Mouse (Mus musculus) left cerebral cortex, postnatal 25 days (tissue): Measurements from ENCODE around the gene Sema5a. TPM values are rescaled to one million over a fixed set of nuclear protein-coding genes. Genes with fewer than 3 reads are reported as not detected.
A peak's percentile ranks its signal among the peaks of the same experiment; 100 is the strongest.

Source experiments
- DNase-seq, 2 experiments: peaks; one replicate each; pipeline ENCODE4 v3.0.0; 2022; ENCODE audit warnings: low spot score in 2 of 2, mixed read lengths in 1 of 2
- intact Hi-C: fragments of 180-260 bp; cut with DNase I; formaldehyde crosslinking; loops from one replicate; pipeline ENCODE4 v1.15.1; 2025
- total RNA-seq, 2 experiments: library from RNA; stranded (reverse); gene quantifications; 2 replicates each; pipeline ENCODE4 v1.2.3; 2021

Gene Sema5a
- total RNA-seq, 2 experiments from 2014 or later: 22.7 to 28.7 TPM

GRCm38 (mm10) chr15:32286296-32286695, 41.7 kb downstream of the Sema5a start:
- DNase-seq: no peak
- intact Hi-C loops: no loop called here

- DNase-seq: no peak
- intact Hi-C loops: no loop called here
These were observed 43.9 kb downstream of the Sema5a start for GRCm38 (mm10) chr15:32288480-32288879.

GRCm38 (mm10) chr15:32291000-32291399, 46.4 kb downstream of the Sema5a start:
- no peak for DNase-seq
- intact Hi-C loops: no loop called here

- intact Hi-C loops: no loop called here
- DNase-seq: no peak
These were observed 51.9 kb downstream of the Sema5a start for GRCm38 (mm10) chr15:32296523-32296922.

GRCm38 (mm10) chr15:32297266-32297665, 52.7 kb downstream of the Sema5a start:
- intact Hi-C loops: no loop called here
- peak; percentile 13 to 73 for DNase-seq

- intact Hi-C loops: no loop called here
- no peak for DNase-seq
These were observed 53.9 kb downstream of the Sema5a start for GRCm38 (mm10) chr15:32298525-32298924.

GRCm38 (mm10) chr15:32300991-32301390, 56.4 kb downstream of the Sema5a start:
- no peak for DNase-seq
- intact Hi-C loops: no loop called here

GRCm38 (mm10) chr15:32306557-32307243, 62.1 kb downstream of the Sema5a start:
- intact Hi-C loops: no loop called here
- no peak for DNase-seq

- DNase-seq: no peak
- intact Hi-C loops: no loop called here
These were observed 66.2 kb downstream of the Sema5a start for GRCm38 (mm10) chr15:32310834-32311233.

GRCm38 (mm10) chr15:32311287-32311686, 66.7 kb downstream of the Sema5a start:
- DNase-seq: no peak
- intact Hi-C loops: no loop called here

- intact Hi-C loops: no loop called here
- DNase-seq: no peak
These were observed 72.5 kb downstream of the Sema5a start for GRCm38 (mm10) chr15:32317074-32317473.

GRCm38 (mm10) chr15:32320739-32321138, 76.1 kb downstream of the Sema5a start:
- no peak for DNase-seq
- intact Hi-C loops: no loop called here

- intact Hi-C loops: no loop called here
- no peak for DNase-seq
These were observed 78.0 kb downstream of the Sema5a start for GRCm38 (mm10) chr15:32322455-32323220.

GRCm38 (mm10) chr15:32323224-32323623, 78.6 kb downstream of the Sema5a start:
- intact Hi-C loops: no loop called here
- DNase-seq: no peak

- intact Hi-C loops: no loop called here
- no peak for DNase-seq
These were observed 79.5 kb downstream of the Sema5a start for GRCm38 (mm10) chr15:32324105-32324504.

GRCm38 (mm10) chr15:32328370-32329004, 83.9 kb downstream of the Sema5a start:
- DNase-seq: no peak
- intact Hi-C loops: no loop called here

GRCm38 (mm10) chr15:32329670-32330330, 85.2 kb downstream of the Sema5a start:
- intact Hi-C loops: no loop called here
- DNase-seq: no peak

GRCm38 (mm10) chr15:32330427-32330826, 85.8 kb downstream of the Sema5a start:
- no peak for DNase-seq
- intact Hi-C loops: no loop called here

GRCm38 (mm10) chr15:32331037-32331436, 86.4 kb downstream of the Sema5a start:
- no peak for DNase-seq
- intact Hi-C loops: no loop called here

- intact Hi-C loops: no loop called here
- DNase-seq: no peak
These were observed 88.8 kb downstream of the Sema5a start for GRCm38 (mm10) chr15:32333456-32333855.
